Mouse (Mus musculus) hindbrain, embryonic 15.5 days (tissue): ENCODE measurements around the gene Srsf6. TPM values are rescaled to one million over a fixed set of nuclear protein-coding genes. Genes with fewer than 3 reads are reported as not detected.
A peak's percentile ranks its signal among the peaks of the same experiment; 100 is the strongest.
"Not testable (repeated sequence)": the region's sequence is repeated elsewhere in the genome, so short reads cannot be mapped to it uniquely, and the experiment has no call there.

Experiments used
- ATAC-seq: fragments of 200-750 bp; cut with Nextera tagmentation; 2 replicates; pipeline ENCODE4 v1.8.0; 2017; ENCODE audit warnings: low read depth, moderate number of reproducible peaks, moderate TSS enrichment; ENCODE audit not compliant: low FRiP score
- H3K27ac ChIP-seq: fragments of 300-500 bp; sonication (generic); replicated peaks from 2 replicates; pipeline ENCODE4 v1.5.1; 2015; ENCODE audit warnings: mild to moderate bottlenecking, inconsistent platforms
- H3K27me3 ChIP-seq: fragments of 300-500 bp; sonication (generic); 2 replicates; pipeline ENCODE4 v1.6.1; 2015; ENCODE audit warnings: control low read depth, inconsistent platforms
- H3K36me3 ChIP-seq: fragments of 300-500 bp; sonication (generic); 2 replicates; pipeline ENCODE4 v1.6.1; 2015; ENCODE audit warnings: control low read depth, inconsistent platforms
- H3K4me1 ChIP-seq: fragments of 300-500 bp; sonication (generic); replicated peaks from 2 replicates; pipeline ENCODE4 v1.6.1; 2015; ENCODE audit warnings: control low read depth, inconsistent platforms
- H3K4me2 ChIP-seq: fragments of 300-500 bp; sonication (generic); 2 replicates; pipeline ENCODE4 v1.6.1; 2015; ENCODE audit warnings: moderate library complexity, mild to moderate bottlenecking, inconsistent platforms
- H3K4me3 ChIP-seq: fragments of 300-500 bp; sonication (generic); 2 replicates; pipeline ENCODE4 v1.5.1; 2015; ENCODE audit warnings: mild to moderate bottlenecking, inconsistent platforms
- H3K9ac ChIP-seq: fragments of 300-500 bp; sonication (generic); 2 replicates; pipeline ENCODE4 v1.6.1; 2015; ENCODE audit warnings: inconsistent platforms
- H3K9me3 ChIP-seq: fragments of 300-500 bp; sonication (generic); 2 replicates; pipeline ENCODE4 v1.6.1; 2016; ENCODE audit warnings: control low read depth, inconsistent platforms
- WGBS: fragments of 180-500 bp; shearing (Covaris S2); methylation state at CpG from one replicate; pipeline ENCODE4 v1.1.7; 2015; 5-methylcytosine and 5-hydroxymethylcytosine counted together
- polyA plus RNA-seq: library from polyadenylated mRNA; unstranded; fragments of >200 nt; fragmentation: Nextera tagmentation; extraction: Ambion mirVana; gene quantifications from 2 replicates; pipeline ENCODE4 v1.2.1, GENCODE M21; 2015

Gene Srsf6
- polyA plus RNA-seq, result 131 and 134 TPM in 2 replicates

- Histone ChIP-seq H3K4me1 (peaks cover 23% of the 10 kb centered on the region), H3K9ac (peak within 1 kb of the TSS; percentile 100), H3K4me2 (peak within 1 kb of the TSS; percentile 83), H3K36me3 (peaks cover 28% of the 10 kb centered on the region), H3K4me3 (peak within 1 kb of the TSS; percentile 99), H3K9me3 (no peaks in the 10 kb centered on the region), H3K27ac (peak within 1 kb of the TSS; percentile 100), H3K27me3 (no peaks in the 10 kb centered on the region)
- under 1% methylated on average over 68 of the region's 68 CpGs for WGBS
- ATAC-seq, result peak; percentile 93
Observed at GRCm38 (mm10) chr2:162931123-162931673, at the start of gene Srsf6. Gene Srsf6, plus strand, starts transcription at chr2:162931528.

- WGBS, result 74% methylated on average over 2 of the region's 2 CpGs
- Histone ChIP-seq H3K4me2 (no peak overlapping the region), H3K4me3 (no peak overlapping the region), H3K36me3 (no peaks in the 10 kb centered on the region), H3K9me3 (no peaks in the 10 kb centered on the region), H3K27ac (no peak overlapping the region), H3K9ac (no peak overlapping the region), H3K27me3 (no peaks in the 10 kb centered on the region), H3K4me1 (no peaks in the 10 kb centered on the region)
- no peak for ATAC-seq
Observed at GRCm38 (mm10) chr2:162884101-162884500, 47.2 kb upstream of the Srsf6 start.

- 77% methylated on average over 5 of the region's 5 CpGs for WGBS
- no peaks in the 10 kb centered on the region for H3K27me3 ChIP-seq
- H3K27ac ChIP-seq, result no peak overlapping the region
- H3K9me3 ChIP-seq, result no peaks in the 10 kb centered on the region
- no peaks in the 10 kb centered on the region for H3K4me1 ChIP-seq
- H3K36me3 ChIP-seq, result no peaks in the 10 kb centered on the region
- ATAC-seq, result no peak
- H3K4me3 ChIP-seq, result no peak overlapping the region
- no peak overlapping the region for H3K9ac ChIP-seq
- no peak overlapping the region for H3K4me2 ChIP-seq
Observed at GRCm38 (mm10) chr2:162887121-162887520, 44.2 kb upstream of the Srsf6 start.

GRCm38 (mm10) chr2:162888677-162889076, 42.7 kb upstream of the Srsf6 start:
- Histone ChIP-seq H3K4me1 (no peaks in the 10 kb centered on the region), H3K4me3 (no peak overlapping the region), H3K4me2 (no peak overlapping the region), H3K27me3 (no peaks in the 10 kb centered on the region), H3K9ac (no peak overlapping the region), H3K27ac (no peak overlapping the region), H3K9me3 (no peaks in the 10 kb centered on the region), H3K36me3 (no peaks in the 10 kb centered on the region)
- WGBS, result 84% methylated on average over 8 of the region's 8 CpGs
- ATAC-seq, result no peak

- no peak overlapping the region for H3K9ac ChIP-seq
- ATAC-seq, result no peak
- no peak overlapping the region for H3K4me3 ChIP-seq
- H3K36me3 ChIP-seq, result no peaks in the 10 kb centered on the region
- H3K27ac ChIP-seq, result no peak overlapping the region
- H3K9me3 ChIP-seq, result no peaks in the 10 kb centered on the region
- no peaks in the 10 kb centered on the region for H3K4me1 ChIP-seq
- H3K27me3 ChIP-seq, result no peaks in the 10 kb centered on the region
- 63% methylated on average over 7 of the region's 7 CpGs for WGBS
- no peak overlapping the region for H3K4me2 ChIP-seq
Observed at GRCm38 (mm10) chr2:162889191-162889590, 42.1 kb upstream of the Srsf6 start.

- Histone ChIP-seq H3K9me3 (no peaks in the 10 kb centered on the region), H3K4me2 (no peak overlapping the region), H3K9ac (no peak overlapping the region), H3K27ac (no peak overlapping the region), H3K4me1 (no peaks in the 10 kb centered on the region), H3K36me3 (no peaks in the 10 kb centered on the region), H3K27me3 (no peaks in the 10 kb centered on the region), H3K4me3 (no peak overlapping the region)
- ATAC-seq, result no peak
- 67% methylated on average over 12 of the region's 12 CpGs for WGBS
Observed at GRCm38 (mm10) chr2:162889731-162890130, 41.6 kb upstream of the Srsf6 start.

GRCm38 (mm10) chr2:162892979-162893378, 38.3 kb upstream of the Srsf6 start:
- WGBS, result 87% methylated on average over 3 of the region's 3 CpGs
- H3K4me2 ChIP-seq, H3K4me3 ChIP-seq, H3K36me3 ChIP-seq, H3K9ac ChIP-seq, H3K27ac ChIP-seq, H3K27me3 ChIP-seq, H3K9me3 ChIP-seq, H3K4me1 ChIP-seq, ATAC-seq: not testable (repeated sequence)

- not testable (repeated sequence) for H3K4me3 ChIP-seq, H3K9me3 ChIP-seq, H3K36me3 ChIP-seq, H3K27ac ChIP-seq, ATAC-seq, H3K27me3 ChIP-seq, H3K9ac ChIP-seq, H3K4me2 ChIP-seq
- 88% methylated on average over 20 of the region's 20 CpGs for WGBS
- peaks cover 13% of the 10 kb centered on the region; the same call in 1 of the 2 replicates for H3K4me1 ChIP-seq
Observed at GRCm38 (mm10) chr2:162899256-162899655, 32.1 kb upstream of the Srsf6 start.

GRCm38 (mm10) chr2:162899880-162900589, 31.3 kb upstream of the Srsf6 start:
- Histone ChIP-seq H3K27me3 (0 out of 2 replicates have a peak, but pooled peaks cover 3% of the 10 kb centered on the region), H3K27ac (no peak overlapping the region)
- 58% methylated on average over 12 of the region's 12 CpGs for WGBS

GRCm38 (mm10) chr2:162900590-162900916, 30.8 kb upstream of the Srsf6 start:
- 0 out of 2 replicates have a peak, but pooled peaks cover 3% of the 10 kb centered on the region for H3K27me3 ChIP-seq
- no peaks in the 10 kb centered on the region for H3K36me3 ChIP-seq
- no peak overlapping the region for H3K27ac ChIP-seq
- no peak overlapping the region for H3K4me2 ChIP-seq
- H3K9ac ChIP-seq, result no peak overlapping the region
- WGBS, result 27% methylated on average over 2 of the region's 2 CpGs
- H3K9me3 ChIP-seq, result no peaks in the 10 kb centered on the region
- no peak overlapping the region for H3K4me3 ChIP-seq
- H3K4me1 ChIP-seq, result peaks cover 13% of the 10 kb centered on the region; the same call in 1 of the 2 replicates
- ATAC-seq, result no peak

More at GRCm38 (mm10) chr2:162899880-162900589, 31.3 kb upstream of the Srsf6 start:
- Histone ChIP-seq H3K4me2 (no peak overlapping the region), H3K4me1 (peaks cover 13% of the 10 kb centered on the region; the same call in 1 of the 2 replicates), H3K9me3 (no peaks in the 10 kb centered on the region), H3K36me3 (no peaks in the 10 kb centered on the region), H3K9ac (no peak overlapping the region), H3K4me3 (no peak overlapping the region)
- no peak for ATAC-seq

- Histone ChIP-seq H3K4me1 (peaks cover 8% of the 10 kb centered on the region), H3K4me2 (no peak overlapping the region), H3K27me3 (no peaks in the 10 kb centered on the region), H3K4me3 (no peak overlapping the region), H3K36me3 (no peaks in the 10 kb centered on the region), H3K9ac (no peak overlapping the region), H3K9me3 (no peaks in the 10 kb centered on the region), H3K27ac (no peak overlapping the region)
- ATAC-seq, result no peak
- WGBS, result 81% methylated on average over 4 of the region's 4 CpGs
Observed at GRCm38 (mm10) chr2:162905902-162906301, 25.4 kb upstream of the Srsf6 start.

GRCm38 (mm10) chr2:162908052-162908491, 23.3 kb upstream of the Srsf6 start:
- Histone ChIP-seq H3K27me3 (no peaks in the 10 kb centered on the region), H3K36me3 (no peaks in the 10 kb centered on the region), H3K4me2 (peak overlapping the region; percentile 33; the same call in 1 of the 2 replicates), H3K9ac (no peak overlapping the region), H3K4me3 (no peak overlapping the region), H3K9me3 (no peaks in the 10 kb centered on the region), H3K4me1 (peaks cover 8% of the 10 kb centered on the region), H3K27ac (no peak overlapping the region)
- no peak for ATAC-seq
- WGBS, result 35% methylated on average over 16 of the region's 16 CpGs
